Mouse (Mus musculus) midbrain, postnatal 0 days (tissue): ENCODE results near the gene Gm27029. TPM values are rescaled to one million over a fixed set of nuclear protein-coding genes. Genes with fewer than 3 reads are reported as not detected.
"Not testable (repeated sequence)": the region's sequence is repeated elsewhere in the genome, so short reads cannot be mapped to it uniquely, and the experiment has no call there.

Experiments used
- ATAC-seq: fragments of 200-750 bp; cut with Nextera tagmentation; 2 replicates; pipeline ENCODE4 v1.8.0; 2017; ENCODE audit warnings: moderate number of reproducible peaks, mild to moderate bottlenecking, moderate TSS enrichment, moderate library complexity; ENCODE audit not compliant: low FRiP score
- DNase-seq: peaks from one replicate; pipeline ENCODE4 v3.0.0-alpha.2; 2015; ENCODE audit warnings: low spot score
- H3K27ac ChIP-seq: fragments of 300-500 bp; sonication (generic); 2 replicates; pipeline ENCODE4 v1.5.1; 2014; ENCODE audit warnings: low read depth, mild to moderate bottlenecking, low read length, mixed read lengths
- H3K27me3 ChIP-seq: fragments of 300-500 bp; sonication (generic); 2 replicates; pipeline ENCODE4 v1.6.1; 2014; ENCODE audit warnings: low read length, control low read depth, mixed read lengths; ENCODE audit not compliant: insufficient read depth
- H3K36me3 ChIP-seq: fragments of 300-500 bp; sonication (generic); 2 replicates; pipeline ENCODE4 v1.6.1; 2014; ENCODE audit warnings: low read length, control low read depth, mixed read lengths; ENCODE audit not compliant: insufficient read depth
- H3K4me1 ChIP-seq: fragments of 300-500 bp; sonication (generic); 2 replicates; pipeline ENCODE4 v1.6.1; 2014; ENCODE audit warnings: mild to moderate bottlenecking, control low read depth, antibody characterized with exemption, low read length, mixed read lengths; ENCODE audit not compliant: insufficient read depth
- H3K4me2 ChIP-seq: fragments of 300-500 bp; sonication (generic); 2 replicates; pipeline ENCODE4 v1.6.1; 2014; ENCODE audit warnings: low read depth, mild to moderate bottlenecking, low read length, mixed read lengths; ENCODE audit not compliant: poor library complexity, severe bottlenecking
- H3K4me3 ChIP-seq: fragments of 300-500 bp; sonication (generic); 2 replicates; pipeline ENCODE4 v1.5.1; 2014; ENCODE audit warnings: low read depth, mild to moderate bottlenecking, low read length, moderate library complexity
- H3K9ac ChIP-seq: fragments of 300-500 bp; sonication (generic); replicated peaks from 2 replicates; pipeline ENCODE4 v1.6.1; 2014; ENCODE audit warnings: mild to moderate bottlenecking, low read length, moderate library complexity, mixed read lengths; ENCODE audit not compliant: poor library complexity, severe bottlenecking
- H3K9me3 ChIP-seq: fragments of 300-500 bp; sonication (generic); 2 replicates; pipeline ENCODE4 v1.6.1; 2016; ENCODE audit warnings: low read length, control low read depth
- CTCF ChIP-seq: IDR thresholded peaks from 2 replicates; pipeline ENCODE4 v1.5.1; 2016; ENCODE audit warnings: antibody characterized with exemption, mild to moderate bottlenecking
- WGBS: fragments of 180-500 bp; shearing (Covaris S2); extraction: QIAGEN DNeasy Blood & Tissue Kit; methylation state at CpG from one replicate; pipeline ENCODE4 v1.1.7; 2014; 5-methylcytosine and 5-hydroxymethylcytosine counted together
- polyA plus RNA-seq: library from polyadenylated mRNA; unstranded; fragments of >200 nt; fragmentation: Nextera tagmentation; extraction: Ambion mirVana; gene quantifications from 2 replicates; pipeline ENCODE4 v1.2.1, GENCODE M21; 2015
- total RNA-seq: library from RNA; depleted of rRNA; stranded (reverse); fragments of >200 nt; gene quantifications from 2 replicates; pipeline ENCODE4 v1.2.3, GENCODE M21; 2014

Gm27029 gene
- total and polyA plus RNA-seq, 2 experiments from 2014 or later: 5.7 to 6.3 TPM

DNA sequence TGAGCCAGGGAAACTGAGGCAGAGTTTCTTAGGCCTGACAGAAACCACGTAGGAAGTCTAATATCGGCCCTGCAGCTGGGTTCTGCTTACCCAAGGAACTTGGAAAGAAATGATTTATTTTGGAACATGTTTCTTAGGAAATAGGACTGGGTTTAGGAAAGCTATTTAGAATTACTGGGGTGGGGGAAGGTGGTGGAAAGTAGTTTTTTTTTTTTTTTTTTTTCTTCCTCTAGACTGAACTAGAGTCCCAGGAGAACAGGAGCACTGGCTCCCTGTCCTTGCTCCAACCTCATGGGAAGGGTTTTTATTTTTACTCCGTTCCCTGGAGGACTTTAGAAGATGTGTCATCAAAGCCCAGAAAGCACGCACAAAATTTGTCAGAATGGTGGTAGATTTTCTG is 44.6 kb upstream of the Gm27029 start:
- H3K27me3 ChIP-seq: no peaks in the 10 kb centered on the region
- ATAC-seq: no peak
- H3K4me3 ChIP-seq: peak overlapping the region; percentile 75
- no peak for TF ChIP-seq CTCF
- no peak for DNase-seq
- 57% methylated on average over 4 of the region's 4 CpGs for WGBS
- peaks cover 7% of the 10 kb centered on the region; the same call in 1 of the 2 replicates for H3K36me3 ChIP-seq
- peak overlapping the region; percentile 86; the same call in 1 of the 2 replicates for H3K9ac ChIP-seq
- peak overlapping the region; percentile 85 for H3K4me2 ChIP-seq
- peaks cover 7% of the 10 kb centered on the region; the same call in 1 of the 2 replicates for H3K4me1 ChIP-seq
- H3K27ac ChIP-seq: no peak overlapping the region
- no peaks in the 10 kb centered on the region for H3K9me3 ChIP-seq

DNA sequence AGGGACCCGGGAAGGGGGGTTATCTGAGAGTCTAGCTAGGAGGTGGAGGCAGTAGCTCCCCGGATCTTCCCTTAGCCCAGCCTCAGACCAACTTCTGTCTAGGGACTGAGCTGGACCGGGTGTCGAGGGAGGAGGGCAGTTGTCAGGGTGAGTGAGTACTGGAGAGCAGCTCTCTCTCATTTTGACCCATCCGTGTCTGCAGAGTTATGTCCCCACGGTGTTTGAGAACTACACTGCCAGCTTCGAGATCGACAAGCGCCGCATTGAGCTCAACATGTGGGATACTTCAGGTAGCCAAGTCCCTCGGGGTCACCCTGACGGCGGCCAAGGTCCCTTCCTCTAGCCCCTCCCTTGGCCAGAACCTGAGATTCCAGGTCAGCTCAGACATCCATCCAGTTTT is 44.1 kb upstream of the Gm27029 start:
- no peaks in the 10 kb centered on the region for H3K9me3 ChIP-seq
- H3K9ac ChIP-seq: peak overlapping the region; percentile 86
- peak overlapping the region; percentile 75 for H3K4me3 ChIP-seq
- H3K27me3 ChIP-seq: no peaks in the 10 kb centered on the region
- 3% methylated on average over 13 of the region's 13 CpGs for WGBS
- ATAC-seq (no peak), DNase-seq (no peak)
- no peak for TF ChIP-seq CTCF
- peak overlapping the region; percentile 89 for H3K27ac ChIP-seq
- peaks cover 7% of the 10 kb centered on the region; the same call in 1 of the 2 replicates for H3K36me3 ChIP-seq
- H3K4me2 ChIP-seq: peak overlapping the region; percentile 85
- H3K4me1 ChIP-seq: peaks cover 12% of the 10 kb centered on the region

DNA sequence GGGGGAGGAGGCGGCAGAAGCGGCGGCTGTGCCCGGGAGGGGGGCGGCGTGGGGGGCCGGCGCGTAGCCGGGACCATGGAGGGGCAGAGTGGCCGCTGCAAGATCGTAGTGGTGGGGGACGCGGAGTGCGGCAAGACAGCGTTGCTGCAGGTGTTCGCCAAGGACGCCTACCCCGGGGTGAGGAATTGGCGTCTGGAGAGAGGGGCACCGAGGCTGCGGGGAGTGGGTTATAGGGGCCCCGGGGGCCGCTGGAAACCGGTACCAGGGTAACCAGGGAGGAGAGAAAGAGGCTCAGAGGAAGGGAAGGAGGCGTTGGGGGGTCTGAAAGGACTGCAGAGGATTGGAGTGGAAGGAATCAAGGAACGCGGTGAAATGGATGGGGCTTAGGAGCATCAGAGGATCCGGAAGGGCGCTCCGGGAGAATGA is 43.7 kb upstream of the Gm27029 start:
- peak; percentile 46 for DNase-seq

DNA sequence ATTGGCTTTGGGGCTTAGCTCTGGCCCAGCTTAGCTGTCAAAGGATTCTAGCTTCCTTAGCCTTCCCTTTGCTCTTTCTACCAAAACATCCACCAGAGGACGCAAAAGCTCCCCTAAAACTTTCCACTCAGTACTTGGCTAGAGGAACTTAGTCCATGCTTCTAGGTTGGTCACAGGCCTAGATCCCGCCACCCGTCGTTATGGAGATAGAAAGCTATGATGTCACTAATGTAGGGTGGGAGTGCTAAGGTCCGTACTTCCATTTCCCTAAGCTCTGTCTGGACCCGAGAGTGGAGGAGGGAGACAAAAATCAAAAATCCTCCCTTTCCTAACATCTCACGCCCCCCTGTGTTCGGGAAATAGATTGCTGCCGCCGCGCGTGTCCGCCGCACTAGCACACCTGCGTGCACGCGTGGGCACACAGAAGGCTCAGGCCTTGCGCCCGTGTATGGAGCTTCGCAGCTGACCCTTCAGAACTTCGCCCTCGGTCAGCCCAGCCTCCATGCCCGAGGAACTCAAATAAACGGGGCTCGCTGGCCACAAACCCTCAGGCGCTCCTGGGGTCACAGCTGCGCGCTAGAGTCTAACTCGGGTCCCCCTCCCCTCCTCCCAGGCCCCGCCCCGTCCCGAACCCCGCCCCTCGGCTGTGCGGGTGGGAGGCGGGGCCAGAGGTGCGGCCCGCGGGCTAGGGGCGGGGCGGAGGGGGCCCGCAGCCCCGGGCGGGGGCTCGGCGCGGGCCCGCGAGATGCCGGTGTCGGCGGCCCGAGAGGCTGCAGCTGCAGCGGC is 43.1 kb upstream of the Gm27029 start:
- H3K27ac ChIP-seq: peak overlapping the region; percentile 89
- peak overlapping the region; percentile 86 for H3K9ac ChIP-seq
- peak overlapping the region; percentile 75 for H3K4me3 ChIP-seq
- peak overlapping the region; percentile 85 for H3K4me2 ChIP-seq
- TF ChIP-seq CTCF: peak; percentile 77
- WGBS: 1% methylated on average over 51 of the region's 54 CpGs
- H3K36me3 ChIP-seq: peaks cover 9% of the 10 kb centered on the region; the same call in 1 of the 2 replicates
- peak; percentile 90 for DNase-seq
- H3K9me3 ChIP-seq: no peaks in the 10 kb centered on the region
- no peaks in the 10 kb centered on the region for H3K27me3 ChIP-seq
- peaks cover 22% of the 10 kb centered on the region for H3K4me1 ChIP-seq
- ATAC-seq: peak; percentile 76

More for the DNA sequence above, 43.7 kb upstream of the Gm27029 start:
- Histone ChIP-seq H3K9ac (peak overlapping the region; percentile 86), H3K4me2 (peak overlapping the region; percentile 85), H3K4me1 (peaks cover 16% of the 10 kb centered on the region), H3K27ac (peak overlapping the region; percentile 89), H3K27me3 (no peaks in the 10 kb centered on the region), H3K4me3 (peak overlapping the region; percentile 75), H3K9me3 (no peaks in the 10 kb centered on the region), H3K36me3 (peaks cover 7% of the 10 kb centered on the region; the same call in 1 of the 2 replicates)
- no peak for TF ChIP-seq CTCF
- ATAC-seq: peak; percentile 11; the same call in 1 of the 2 replicates
- WGBS: 0% methylated on average over 29 of the region's 31 CpGs

DNA sequence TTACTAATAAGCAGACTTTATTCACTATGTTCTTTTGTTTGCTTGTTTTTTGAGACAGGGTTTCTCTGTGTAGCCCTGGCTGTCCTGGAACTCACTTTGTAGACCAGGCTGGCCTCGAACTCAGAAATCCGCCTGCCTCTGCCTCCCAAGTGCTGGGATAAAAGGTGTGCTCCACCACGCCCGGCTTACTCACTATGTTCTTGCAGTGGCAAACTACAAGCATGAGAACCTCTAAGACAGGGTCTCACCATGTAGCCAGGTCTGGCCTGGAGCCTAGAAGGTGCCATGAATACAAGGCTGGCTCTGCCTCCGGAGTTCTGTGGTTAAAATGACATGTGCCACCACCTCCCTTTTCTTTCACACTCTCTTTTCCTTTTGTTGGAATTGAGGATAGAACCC is 42.0 kb upstream of the Gm27029 start:
- Histone ChIP-seq H3K4me1 (peaks cover 23% of the 10 kb centered on the region), H3K4me2 (peak overlapping the region; percentile 85), H3K4me3 (peak overlapping the region; percentile 96), H3K36me3 (peaks cover 13% of the 10 kb centered on the region; the same call in 1 of the 2 replicates), H3K9ac (0 out of 2 replicates have a peak overlapping the region, but pooled peaks have one; percentile 90)
- not testable (repeated sequence) for H3K27ac ChIP-seq, H3K9me3 ChIP-seq, H3K27me3 ChIP-seq, ATAC-seq, DNase-seq
- WGBS: 65% methylated on average over 5 of the region's 5 CpGs
